Mouse (Mus musculus): Measurements from ENCODE around the gene Odf3.

The Odf3 gene

DNA sequence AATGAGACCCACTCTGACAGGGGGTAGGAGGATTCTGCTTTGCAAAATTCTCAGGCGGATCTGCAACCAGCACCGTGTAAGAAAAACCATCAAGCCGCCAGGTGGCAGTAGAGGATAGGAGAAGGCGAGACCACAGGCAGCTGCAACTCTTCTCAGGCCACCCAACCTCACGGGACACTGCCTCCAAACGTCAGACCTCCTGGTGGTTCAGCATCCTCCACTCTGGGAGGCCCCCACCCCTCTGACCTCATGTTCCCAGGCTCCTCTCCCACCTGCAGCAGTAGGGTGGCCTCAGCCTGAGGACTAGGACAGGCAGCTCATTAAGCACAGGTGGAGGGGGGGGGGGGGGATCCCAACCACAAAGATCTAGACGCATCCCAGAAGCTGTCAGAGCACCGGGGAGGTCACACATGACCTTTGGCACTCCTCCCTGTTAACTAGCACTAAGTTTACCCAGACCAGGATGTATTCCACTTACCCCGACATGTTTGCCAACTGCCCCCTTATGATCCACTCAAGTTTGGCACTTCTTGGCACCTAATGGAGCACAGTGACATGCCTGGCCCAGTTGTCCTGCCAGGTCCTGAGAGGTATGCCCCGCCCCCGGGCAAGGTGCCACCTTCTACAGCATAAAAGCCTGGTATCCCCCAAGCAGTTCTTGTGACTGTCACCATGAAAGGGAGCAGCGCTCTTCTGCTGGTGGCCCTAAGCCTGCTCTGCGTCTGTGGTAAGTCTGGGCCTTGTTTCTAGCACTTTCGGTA is 2.5 kb upstream of the Odf3 start, which contains the start of gene Scgb1c1:
TSS of gene Scgb1c1 (plus strand) at position 643 of the 761 bp plus-strand sequence.
- DNase-seq = peak; percentile 90 to 93

DNA sequence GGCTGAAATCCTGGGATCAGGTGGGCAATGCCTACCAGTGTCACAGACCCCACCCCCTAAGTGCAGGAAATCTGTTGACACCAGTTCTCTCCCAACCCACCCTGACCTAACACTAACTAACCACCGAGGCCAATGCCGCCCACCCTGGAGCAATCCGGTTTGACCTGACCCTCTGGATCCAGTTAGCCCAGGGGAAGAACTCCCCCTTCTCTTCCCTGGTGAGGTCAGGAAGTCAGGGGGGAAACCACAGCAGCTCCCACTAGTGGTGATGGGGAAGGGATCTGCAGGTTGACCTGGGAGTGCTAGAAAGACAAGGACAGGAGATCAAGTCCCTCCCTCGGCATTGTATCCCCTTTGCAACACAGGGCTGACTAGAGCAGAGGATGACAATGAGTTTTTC is 1.9 kb upstream of the Odf3 start:
- DNase-seq = peak in 1 of 2 experiments; percentile 20

DNA sequence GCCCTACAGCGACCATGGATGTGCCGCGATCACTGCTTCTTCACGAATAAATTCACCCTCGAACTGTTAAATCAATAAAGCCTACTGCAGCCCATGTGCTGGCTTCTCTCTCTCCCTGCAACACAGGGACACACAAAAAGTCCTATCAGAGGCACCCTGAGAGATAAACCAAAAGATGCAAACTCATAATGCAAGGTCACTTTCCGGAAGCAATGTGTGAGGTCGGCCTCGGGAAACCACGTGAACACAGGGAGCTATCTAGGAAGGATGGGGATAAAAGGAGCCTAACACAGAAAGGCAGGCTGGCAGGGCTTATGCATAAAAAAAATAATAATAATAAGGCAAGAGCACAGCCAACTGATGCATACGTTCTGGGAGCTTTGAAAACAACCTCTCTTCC is 929 bp upstream of the Odf3 start:
- no peak for DNase-seq

DNA sequence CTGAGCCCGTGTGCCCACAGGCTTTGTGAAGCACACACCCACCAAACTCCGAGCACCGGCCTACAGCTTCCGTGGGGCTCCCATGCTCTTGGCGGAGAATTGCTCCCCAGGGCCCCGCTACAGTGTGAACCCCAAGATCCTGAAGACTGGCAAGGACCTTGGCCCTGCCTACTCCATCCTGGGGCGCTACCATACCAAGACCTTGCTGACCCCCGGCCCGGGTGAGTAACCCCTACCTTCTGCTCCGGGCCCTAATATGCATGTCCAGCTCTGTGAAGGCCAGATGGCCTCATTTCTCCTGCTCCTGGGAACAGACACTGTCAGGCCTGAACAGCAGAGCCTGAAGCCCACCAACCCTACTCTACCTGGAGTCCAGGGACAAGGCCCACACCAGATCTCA is 986 bp downstream of the Odf3 start:
- no peak for DNase-seq

DNA sequence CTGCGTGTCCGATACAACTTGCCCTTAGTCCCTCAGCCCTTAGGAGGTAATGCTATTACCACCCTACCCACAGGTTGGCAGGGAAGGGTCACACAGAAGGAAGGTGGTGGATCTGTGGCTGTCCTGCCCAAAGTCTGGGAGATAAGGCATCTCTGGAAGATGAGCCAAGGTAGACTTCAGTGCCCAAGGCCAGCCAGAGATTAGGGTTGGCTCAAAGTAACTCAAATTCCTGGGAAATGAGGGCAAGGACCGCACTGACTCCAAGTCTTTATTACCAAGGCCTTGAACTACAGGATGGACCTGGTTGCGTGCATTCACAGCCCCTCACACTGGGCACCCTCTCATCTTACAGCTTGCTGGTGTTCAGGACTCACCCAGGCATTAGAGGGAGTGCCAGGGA is 4.3 kb downstream of the Odf3 start:
- DNase-seq = no peak

DNA sequence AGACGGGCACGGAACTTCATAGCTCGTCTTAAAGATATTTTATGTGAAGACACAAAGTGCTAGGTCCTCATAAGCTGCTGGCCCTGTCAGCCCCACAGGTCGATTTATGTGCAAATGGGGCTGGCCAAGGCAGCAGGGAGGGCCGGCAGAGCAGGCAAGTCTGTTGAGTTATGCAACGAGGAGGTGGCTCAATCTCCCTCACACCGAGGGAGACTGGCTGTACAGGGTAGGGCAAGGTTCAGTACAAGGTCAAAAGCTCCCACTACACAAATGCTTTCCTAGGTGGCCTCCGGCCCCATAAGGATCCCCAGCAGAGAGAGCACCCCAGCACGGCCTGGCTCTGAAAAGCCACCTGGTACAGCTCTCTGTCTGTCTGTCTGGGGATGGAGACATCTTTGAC is 5.8 kb downstream of the Odf3 start:
- DNase-seq = no peak

DNA sequence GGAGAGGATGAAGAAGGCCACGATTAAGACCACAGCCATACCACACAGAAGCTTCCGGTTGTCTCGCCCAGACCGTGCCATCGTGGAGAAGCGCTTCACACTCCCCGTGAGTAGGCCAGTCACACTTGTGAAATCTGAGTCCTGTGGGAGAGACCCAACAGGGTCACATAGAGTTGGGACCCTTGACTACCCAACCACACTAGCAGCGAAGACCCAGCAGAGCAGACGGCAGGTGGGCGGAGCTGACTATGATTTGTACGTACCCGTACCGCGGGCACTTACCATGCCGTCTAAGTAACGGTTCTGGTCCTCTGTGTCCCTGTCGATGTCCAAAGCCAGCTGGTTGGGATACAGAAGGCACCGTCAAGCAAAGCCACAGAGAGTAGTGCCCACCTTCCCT is 6.9 kb downstream of the Odf3 start:
- no peak for DNase-seq

DNA sequence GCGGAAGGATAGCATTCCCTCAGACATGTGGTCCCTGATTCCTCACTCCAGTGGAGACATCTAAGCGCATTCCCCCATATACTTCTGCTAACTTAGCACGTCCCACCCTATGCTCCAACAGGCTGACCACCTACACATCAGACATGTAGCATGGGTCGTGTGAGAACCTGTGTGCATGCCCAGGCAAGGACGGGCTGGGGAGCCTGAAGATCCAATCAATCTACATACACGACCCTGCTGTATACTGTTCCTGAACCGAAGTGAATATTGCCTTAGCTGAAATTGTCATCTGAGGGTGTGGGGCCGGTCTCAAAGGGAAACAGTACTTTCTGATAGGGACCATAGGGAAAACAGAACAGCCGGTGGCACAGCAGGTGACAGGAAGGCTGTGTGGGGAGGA is 7.6 kb downstream of the Odf3 start:
- DNase-seq = no peak

DNA sequence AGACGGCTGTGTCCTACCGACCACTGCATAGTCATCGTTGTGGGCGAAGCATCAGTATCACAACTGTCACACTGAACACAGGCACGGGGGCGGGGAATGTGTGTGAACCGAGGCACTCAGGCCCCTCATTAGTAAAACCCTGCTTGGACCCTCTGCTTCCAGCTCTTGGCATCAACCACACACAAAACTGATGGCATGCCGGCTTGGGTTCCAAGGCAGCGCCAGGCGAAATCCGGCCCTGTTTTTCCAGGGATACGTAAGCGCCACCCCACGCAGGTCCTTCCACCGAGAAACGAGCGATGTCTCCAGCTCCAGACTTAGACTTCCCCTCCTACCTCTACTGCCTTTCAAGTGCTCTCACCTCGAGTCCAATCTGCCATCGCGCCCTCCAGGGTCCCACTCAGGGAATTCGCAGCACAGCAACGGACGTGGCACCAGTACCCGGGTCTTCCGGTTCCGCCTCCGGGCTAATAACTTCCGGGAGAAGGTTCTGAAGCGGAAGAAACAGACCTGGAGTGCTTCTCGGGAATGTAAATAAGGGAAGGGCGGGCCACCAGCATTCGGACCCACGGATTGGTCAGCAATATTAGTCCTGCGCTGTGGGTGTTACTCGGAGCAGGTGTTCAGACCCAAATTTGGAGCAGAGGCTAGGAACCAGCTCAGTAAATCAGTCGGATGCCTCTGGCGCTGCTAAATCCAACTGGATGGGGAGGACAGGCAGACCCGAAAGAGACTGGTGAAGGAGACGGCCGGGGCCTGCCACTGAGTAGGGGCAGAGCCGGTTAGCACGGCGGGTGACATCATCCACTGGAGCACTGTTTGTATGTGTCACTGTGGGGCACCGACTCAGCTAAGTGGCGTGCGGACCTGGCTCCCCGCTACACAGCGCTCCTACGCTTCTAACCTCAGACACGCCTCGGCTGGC is 8.5 kb downstream of the Odf3 start, which contains the start of gene Gm45785:
TSS of gene Gm45785 (minus strand) at position 472 of the 925 bp plus-strand sequence.
- DNase-seq = peak; percentile 94 to 95

DNA sequence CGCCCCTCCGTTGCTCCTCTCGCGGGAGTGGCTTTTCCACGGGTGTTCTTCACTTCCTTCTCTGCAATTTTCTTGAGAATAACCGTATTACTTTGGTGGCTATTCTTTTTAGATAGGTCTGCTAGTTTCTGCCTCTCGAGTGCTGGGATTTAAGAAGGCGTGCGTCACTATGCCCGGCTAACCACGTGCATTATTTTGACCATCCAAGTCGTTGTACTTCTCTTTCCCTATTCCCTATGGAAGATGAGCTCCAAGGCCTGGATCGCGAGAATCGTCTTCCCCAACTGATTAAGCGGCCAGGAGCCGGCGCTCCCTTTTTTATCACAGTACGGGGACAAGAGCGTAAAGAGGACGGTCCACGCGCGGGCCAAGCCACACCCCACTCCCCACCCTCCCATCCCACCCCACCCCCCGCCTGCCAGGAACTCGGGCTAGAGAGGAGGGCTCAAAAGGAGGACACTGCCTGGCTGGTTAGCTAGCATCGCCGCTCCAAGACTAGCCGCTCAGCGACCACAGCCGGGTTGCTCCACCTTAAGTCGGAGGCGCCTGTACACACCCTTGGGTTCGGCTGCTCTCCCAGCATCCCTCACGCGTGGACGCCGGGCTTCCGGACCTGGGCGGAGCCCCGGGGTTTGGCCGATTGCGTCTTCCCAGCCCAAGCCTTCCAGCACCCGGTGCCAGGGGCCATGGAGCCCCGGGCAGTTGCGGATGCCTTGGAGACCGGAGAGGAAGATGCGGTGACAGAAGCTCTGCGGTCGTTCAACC is 9.4 kb downstream of the Odf3 start, which contains the start of gene Ric8a:
TSS of gene Ric8a (plus strand) at position 173 of the 765 bp plus-strand sequence.
- DNase-seq = peak; percentile 94 to 96

DNA sequence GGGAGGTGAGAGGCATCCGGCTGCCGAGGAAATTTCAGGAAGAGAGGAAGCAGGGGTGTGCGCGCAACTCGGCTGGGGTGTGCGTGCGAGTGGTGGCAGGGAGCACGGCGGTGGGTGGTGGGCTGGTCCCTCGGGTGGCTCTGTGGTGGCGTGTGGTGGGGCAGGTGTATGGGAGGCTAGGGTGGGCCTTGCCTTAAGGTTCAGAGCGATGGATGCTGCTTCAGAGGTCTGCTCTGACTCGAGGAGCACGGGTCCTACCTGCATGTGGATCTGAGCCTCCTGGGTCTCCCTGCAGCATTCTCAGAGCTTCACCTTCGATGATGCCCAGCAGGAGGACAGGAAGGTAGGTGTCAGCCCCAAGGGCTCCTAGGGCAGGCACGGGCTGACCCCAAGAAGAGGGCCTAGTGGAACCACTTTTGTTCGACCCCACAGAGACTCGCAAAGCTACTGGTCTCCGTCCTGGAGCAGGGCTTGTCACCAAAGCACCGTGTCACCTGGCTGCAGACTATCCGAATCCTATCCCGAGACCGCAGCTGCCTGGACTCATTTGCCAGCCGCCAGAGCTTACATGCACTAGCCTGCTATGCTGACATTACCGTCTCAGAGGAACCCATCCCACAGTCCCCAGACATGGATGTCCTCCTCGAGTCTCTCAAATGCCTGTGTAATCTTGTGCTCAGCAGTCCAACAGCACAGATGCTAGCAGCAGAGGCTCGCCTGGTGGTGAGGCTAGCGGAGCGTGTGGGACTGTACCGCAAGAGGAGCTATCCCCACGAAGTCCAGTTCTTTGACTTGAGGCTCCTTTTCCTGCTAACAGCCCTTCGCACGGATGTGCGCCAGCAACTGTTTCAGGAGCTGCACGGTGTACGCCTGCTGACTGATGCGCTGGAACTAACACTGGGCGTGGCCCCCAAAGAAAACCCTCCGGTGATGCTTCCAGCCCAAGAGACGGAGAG is 10.2 kb downstream of the Odf3 start, which contains the start of gene Bet1l:
TSS of gene Bet1l (minus strand) at position 28 of the 956 bp plus-strand sequence.
- DNase-seq = no peak

DNA sequence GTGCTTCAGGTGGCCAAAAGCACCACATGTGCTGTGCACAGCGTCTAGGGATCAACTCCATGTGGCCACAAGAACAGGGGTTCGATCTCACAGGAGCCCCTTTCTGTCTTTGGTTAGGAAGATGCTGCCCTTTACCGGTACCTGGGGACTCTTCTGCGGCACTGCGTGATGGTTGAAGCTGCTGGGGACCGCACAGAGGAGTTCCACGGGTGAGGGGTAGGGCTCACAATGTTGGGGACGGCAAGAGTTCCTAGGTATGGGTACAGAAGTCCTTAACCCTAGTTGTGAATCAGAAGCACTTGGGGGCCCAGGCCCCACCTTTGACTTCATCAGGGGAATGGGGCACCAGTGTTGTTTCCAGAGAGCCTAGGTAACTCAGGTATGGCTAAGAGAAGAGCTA is 11.1 kb downstream of the Odf3 start:
- DNase-seq = no peak

DNA sequence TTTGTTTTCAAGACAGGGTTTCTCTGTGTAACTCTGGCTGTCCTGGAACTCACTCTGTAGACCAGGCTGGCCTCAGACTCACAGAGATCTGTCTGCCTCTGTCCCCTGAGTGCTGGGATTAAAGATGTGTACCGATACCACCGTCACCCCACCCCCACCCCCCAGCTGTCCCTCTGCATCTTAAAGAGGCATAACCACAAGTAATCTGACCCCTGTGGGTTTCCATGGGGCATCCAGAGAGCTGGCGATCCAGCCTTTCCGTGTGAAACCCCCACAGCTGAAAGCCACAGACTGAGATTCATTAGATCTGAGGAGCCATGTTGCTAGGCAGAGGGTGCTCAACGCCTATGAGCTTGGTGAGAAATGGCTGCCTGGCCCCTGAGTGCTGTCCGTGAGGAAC is 12.4 kb downstream of the Odf3 start:
- no peak for DNase-seq

DNA sequence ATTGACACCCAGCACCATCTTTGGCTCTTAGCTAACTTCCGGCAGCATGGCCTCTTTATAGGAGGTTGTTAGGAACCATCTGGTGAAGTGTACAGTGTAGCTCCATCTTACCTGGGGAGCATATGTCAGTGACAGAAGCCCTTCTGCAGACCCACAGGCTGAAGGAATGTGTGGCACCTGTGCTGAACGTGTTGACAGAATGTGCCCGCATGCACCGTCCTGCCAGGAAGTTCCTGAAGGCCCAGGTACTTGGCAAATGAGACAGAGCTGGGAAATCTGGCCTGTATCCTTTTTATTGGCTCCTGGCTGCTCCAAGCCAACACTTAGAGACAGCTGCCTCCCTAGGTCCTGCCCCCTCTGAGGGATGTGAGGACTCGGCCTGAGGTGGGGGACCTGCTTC is 13.1 kb downstream of the Odf3 start:
- DNase-seq = no peak

DNA sequence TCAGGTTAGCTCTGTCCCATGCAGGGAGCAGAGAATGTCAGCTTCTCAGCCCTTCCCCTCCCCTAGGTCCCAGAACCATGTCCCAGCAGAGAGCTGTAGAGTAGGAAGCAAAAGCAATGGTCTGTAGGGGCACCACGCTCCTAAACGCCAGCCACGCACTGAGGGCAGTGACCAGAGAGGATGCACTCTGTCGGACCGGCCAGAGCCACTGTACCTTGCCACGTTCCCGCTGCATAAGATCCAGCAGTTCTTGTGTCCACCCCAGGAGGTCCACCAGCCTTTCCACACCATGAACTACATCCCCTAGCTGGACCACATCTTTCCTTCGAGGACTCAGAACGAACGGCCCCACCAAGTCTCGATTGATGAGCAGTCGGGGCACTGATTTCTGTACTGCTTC is 17.2 kb downstream of the Odf3 start:
- no peak for DNase-seq

DNA sequence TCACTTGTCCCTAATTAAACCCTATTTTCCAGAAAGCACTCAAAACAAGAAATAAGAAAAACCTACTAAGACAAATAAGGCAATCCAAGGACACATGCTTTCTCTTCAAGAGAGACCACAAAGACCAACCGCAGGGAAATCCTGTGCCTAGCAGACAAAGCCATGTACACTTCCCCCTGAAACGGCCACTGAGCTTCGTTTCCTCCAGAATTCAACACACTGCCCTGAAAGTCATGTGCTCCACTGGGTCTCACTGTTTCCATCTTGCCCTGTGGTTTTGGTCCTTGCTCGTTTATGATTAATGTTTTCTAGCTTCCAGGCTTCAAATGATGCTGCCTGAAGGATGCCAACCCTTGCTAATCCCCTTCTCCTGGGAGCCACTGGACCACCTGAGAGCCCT is 26.6 kb downstream of the Odf3 start:
- DNase-seq = peak in 1 of 2 experiments; percentile 24

DNA sequence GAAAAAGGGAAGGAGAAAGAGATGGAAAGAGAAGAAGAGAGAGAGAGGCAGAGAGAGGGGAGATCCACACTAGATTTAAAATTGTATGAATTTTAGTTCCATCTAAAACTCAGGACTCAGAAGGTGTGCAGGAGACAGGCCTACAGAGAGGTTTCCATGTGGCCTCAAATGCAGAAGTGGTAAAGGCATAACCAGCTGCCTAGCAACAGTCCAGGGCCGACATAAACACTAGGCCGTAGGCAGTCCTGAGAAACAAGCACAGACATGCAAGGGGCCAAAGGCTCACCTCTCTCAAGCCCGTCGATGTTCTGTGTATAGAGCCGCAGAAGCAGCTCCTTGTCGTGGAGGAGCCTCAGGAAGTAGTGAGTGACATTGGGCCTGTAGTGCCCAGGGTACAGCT is 29.8 kb downstream of the Odf3 start:
- DNase-seq = peak; percentile 37 to 41

DNA sequence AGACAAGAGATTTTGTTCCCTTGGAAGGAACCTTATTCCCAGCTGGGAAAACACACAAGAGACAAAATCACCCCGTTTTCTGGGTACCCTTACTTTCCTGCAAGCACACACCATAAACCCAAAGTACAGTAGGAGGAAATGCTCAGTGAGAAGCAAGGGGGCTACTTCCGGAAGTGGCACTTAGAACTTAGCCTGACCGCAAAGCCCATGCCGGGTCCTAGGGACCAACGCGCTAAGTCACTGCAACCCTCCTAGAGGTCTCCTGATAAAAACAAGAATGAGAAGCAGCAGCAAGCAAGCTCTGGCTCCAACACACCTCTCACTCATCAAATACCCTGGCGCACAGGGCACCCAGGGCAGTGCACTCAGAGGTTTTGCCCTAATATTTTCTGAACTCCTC is 31.8 kb downstream of the Odf3 start:
- no peak for DNase-seq

DNA sequence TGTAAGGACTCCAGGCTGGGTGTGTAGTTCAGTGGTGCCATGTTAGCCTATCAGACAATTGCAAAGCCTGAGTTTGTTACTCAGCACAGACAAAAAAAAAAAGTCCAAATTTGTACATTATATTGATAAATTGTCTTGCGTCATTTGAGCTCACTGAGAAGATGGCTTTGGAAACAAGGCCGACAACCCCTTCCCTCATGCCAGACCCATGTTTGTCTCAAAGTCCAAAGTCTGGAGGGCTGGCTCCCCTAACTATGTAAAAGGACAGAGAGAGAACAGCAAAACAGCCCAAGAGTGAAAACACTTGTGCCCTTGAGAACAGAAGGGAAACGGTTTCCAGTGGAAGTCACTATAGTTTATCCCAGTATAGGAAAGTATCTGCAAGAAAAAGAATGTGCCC is 32.8 kb downstream of the Odf3 start:
- no peak for DNase-seq

DNA sequence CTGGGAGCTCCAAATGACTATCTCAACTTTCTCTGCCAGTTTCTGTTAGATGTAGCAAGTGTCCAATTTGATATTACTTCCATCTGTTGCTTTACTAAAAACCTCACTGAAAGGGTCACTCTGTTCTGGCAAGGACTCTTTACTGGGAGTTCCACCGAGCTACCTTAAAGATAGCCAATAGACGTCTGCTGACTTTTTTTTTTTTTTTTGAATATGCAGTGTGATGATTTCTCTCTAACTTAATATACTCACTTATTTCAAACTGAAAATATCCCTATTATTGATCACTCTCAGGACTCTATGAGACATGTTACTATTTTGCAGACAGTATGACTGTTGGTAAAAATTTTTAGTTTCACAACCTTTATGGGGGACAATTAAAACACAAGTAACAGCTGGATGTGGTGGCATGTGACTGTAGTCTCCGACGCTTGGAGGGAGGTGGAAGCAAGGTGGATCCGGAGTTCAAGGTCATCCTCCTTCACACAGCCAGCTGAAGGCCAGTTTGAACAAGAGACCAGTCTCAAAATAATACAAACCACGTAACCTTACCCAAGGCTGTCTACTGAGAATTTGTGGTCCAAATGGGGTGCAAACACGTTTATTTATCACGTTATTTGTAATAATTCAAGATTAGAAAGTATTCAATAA is 33.4 kb downstream of the Odf3 start:
- no peak for DNase-seq
